14 mouse cellular contexts compared by ENCODE assay signal in the genomic region with DNA sequence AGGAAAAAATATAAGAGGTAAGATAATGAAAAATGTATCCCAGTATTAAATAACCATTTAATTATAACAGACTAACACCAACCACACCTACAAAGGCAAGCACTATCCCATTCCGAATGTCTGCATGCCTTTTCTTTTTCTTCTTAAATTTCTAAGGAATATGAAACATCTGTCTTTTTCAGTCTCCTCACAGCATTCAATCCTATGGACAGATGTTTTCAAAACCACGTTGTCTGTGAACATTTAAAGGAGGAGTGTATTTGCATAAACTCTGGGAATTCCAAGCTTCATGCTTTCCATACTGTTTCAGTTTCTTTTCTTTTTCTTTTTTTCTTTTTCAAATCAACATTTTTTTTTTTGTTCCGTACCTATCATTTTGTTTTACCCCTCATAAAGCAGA.
DNase-seq lines count a peak whose midpoint lies in the region; ATAC-seq and TF ChIP-seq lines count a peak whose summit lies in the region.
"Had no signal": no experiment of that assay in that cellular context is flagged by ENCODE, and none has a peak within 500 bp of the region (broad histone marks: within the 10 kb centered on the region; RNA-seq: fewer than 3 reads in every experiment).

No protein-coding gene starts in this region.

- H3K9me3 ChIP-seq in heart, embryonic 11.5 days (replicated peaks; ENCODE audit: control insufficient read depth, low read length): no peaks in the 10 kb centered on the region
- no peaks in the 10 kb centered on the region for H3K9me3 ChIP-seq in lung, postnatal 0 days (ENCODE audit: low read length)
- H3K9me3 ChIP-seq in hindbrain, embryonic 14.5 days (ENCODE audit: control insufficient read depth, low read length): no peaks in the 10 kb centered on the region
- H3K9me3 ChIP-seq: liver, embryonic 15.5 days; megakaryocyte, embryonic 14.5 days had no signal

- no peak for TF ChIP-seq POLR2A in myocyte (IDR thresholded peaks at IDR 0.05; ENCODE audit: insufficient read length, low read depth)

- no peak overlapping the region for H3K27ac ChIP-seq in heart, embryonic 11.5 days (ENCODE audit: low read depth, low read length)
- H3K27ac ChIP-seq in lung, postnatal 0 days (ENCODE audit: low read length): no peak overlapping the region
- H3K27ac ChIP-seq in hindbrain, embryonic 14.5 days: no peak overlapping the region
- H3K27ac ChIP-seq: liver, embryonic 15.5 days had no signal

- no peak overlapping the region for H3ac ChIP-seq in myocyte (ENCODE audit: control insufficient read depth, insufficient read length)

- H3K79me2 ChIP-seq in myocyte (ENCODE audit: control insufficient read depth, insufficient read depth): no peaks in the 10 kb centered on the region

- ATAC-seq in heart, embryonic 11.5 days (replicated peaks; ENCODE audit: insufficient number of reproducible peaks, low FRiP score, low TSS enrichment): no peak
- ATAC-seq in lung, postnatal 0 days: no peak
- no peak for ATAC-seq in hindbrain, embryonic 14.5 days (ENCODE audit: low FRiP score)

- no peak for TF ChIP-seq CTCF in lung, postnatal 0 days (IDR thresholded peaks at IDR 0.05)

- H3K4me2 ChIP-seq in heart, embryonic 11.5 days: peak overlapping the region; percentile 8; the same call in 1 of the 2 replicates
- H3K4me2 ChIP-seq in lung, postnatal 0 days (replicated peaks; ENCODE audit: low read depth, low read length): peak overlapping the region; percentile 27; the same call in 1 of the 2 replicates
- H3K4me2 ChIP-seq in hindbrain, embryonic 14.5 days (replicated peaks): peak overlapping the region; percentile 19; the same call in 1 of the 2 replicates
- H3K4me2 ChIP-seq in myocyte (ENCODE audit: low read depth): peak overlapping the region; percentile 56
- H3K4me2 ChIP-seq: liver, embryonic 15.5 days had no signal

- no peak for TF ChIP-seq EP300 in lung, postnatal 0 days (IDR thresholded peaks at IDR 0.05)

- H3K36me3 ChIP-seq in heart, embryonic 11.5 days (ENCODE audit: control insufficient read depth, insufficient read depth, low read length): no peaks in the 10 kb centered on the region
- no peaks in the 10 kb centered on the region for H3K36me3 ChIP-seq in lung, postnatal 0 days (ENCODE audit: insufficient read depth, low read length)
- no peaks in the 10 kb centered on the region for H3K36me3 ChIP-seq in hindbrain, embryonic 14.5 days (replicated peaks; ENCODE audit: control insufficient read depth, insufficient read depth)
- H3K36me3 ChIP-seq in myocyte (ENCODE audit: control insufficient read depth, insufficient read depth): no peaks in the 10 kb centered on the region
- H3K36me3 ChIP-seq: liver, embryonic 15.5 days had no signal

- H3K27me3 ChIP-seq in heart, embryonic 11.5 days (ENCODE audit: control insufficient read depth, insufficient read depth, low read length): no peaks in the 10 kb centered on the region
- no peaks in the 10 kb centered on the region for H3K27me3 ChIP-seq in lung, postnatal 0 days (replicated peaks; ENCODE audit: insufficient read depth, low read length)
- H3K27me3 ChIP-seq in hindbrain, embryonic 14.5 days (ENCODE audit: control insufficient read depth, insufficient read depth, low read length): no peaks in the 10 kb centered on the region
- no peaks in the 10 kb centered on the region for H3K27me3 ChIP-seq in myocyte (ENCODE audit: control insufficient read depth, insufficient read depth, insufficient read length)
- H3K27me3 ChIP-seq: liver, embryonic 15.5 days; megakaryocyte, embryonic 14.5 days had no signal

- H3K4me3 ChIP-seq in heart, embryonic 11.5 days (ENCODE audit: low read depth, low read length): no peak overlapping the region
- no peak overlapping the region for H3K4me3 ChIP-seq in lung, postnatal 0 days (ENCODE audit: low read depth, low read length)
- no peak overlapping the region for H3K4me3 ChIP-seq in hindbrain, embryonic 14.5 days (replicated peaks; ENCODE audit: low read length)
- no peak overlapping the region for H3K4me3 ChIP-seq in myocyte
- H3K4me3 ChIP-seq: liver, embryonic 15.5 days; megakaryocyte, embryonic 14.5 days had no signal

- H3K4me1 ChIP-seq in heart, embryonic 11.5 days (ENCODE audit: control insufficient read depth, insufficient read depth, low read length): peaks cover 4% of the 10 kb centered on the region; the same call in 1 of the 2 replicates
- no peaks in the 10 kb centered on the region for H3K4me1 ChIP-seq in lung, postnatal 0 days (ENCODE audit: insufficient read depth, low read depth, low read length)
- H3K4me1 ChIP-seq in hindbrain, embryonic 14.5 days (replicated peaks; ENCODE audit: control insufficient read depth, insufficient read depth, low read length): 0 out of 2 replicates have a peak, but pooled peaks cover 8% of the 10 kb centered on the region
- H3K4me1 ChIP-seq: liver, embryonic 15.5 days; megakaryocyte, embryonic 14.5 days had no signal

- no peak overlapping the region for H3K9ac ChIP-seq in heart, embryonic 11.5 days (ENCODE audit: low read depth, low read length)
- H3K9ac ChIP-seq in lung, postnatal 0 days (replicated peaks; ENCODE audit: low read depth): no peak overlapping the region
- H3K9ac ChIP-seq in hindbrain, embryonic 14.5 days: no peak overlapping the region
- H3K9ac ChIP-seq: liver, embryonic 15.5 days had no signal

- 65% methylated on average over 3 of the region's 3 CpGs for WGBS in heart, embryonic 11.5 days (ENCODE audit: insufficient replicate concordance)
- WGBS in lung, postnatal 0 days: 41% methylated on average over 3 of the region's 3 CpGs
- 20% methylated on average over 3 of the region's 3 CpGs for WGBS in hindbrain, embryonic 14.5 days

- no peak for DNase-seq in heart, adult 18-20 months
- DNase-seq in lung, postnatal 0 days (ENCODE audit: low spot score): no peak
- DNase-seq in lung, postnatal 14 days: no peak
- no peak for DNase-seq in hindbrain, embryonic 14.5 days (ENCODE audit: low spot score)
- no peak for DNase-seq in embryo, embryonic 11 days
- DNase-seq in urinary bladder, adult 2 months (ENCODE audit: low spot score): no peak
- DNase-seq: adrenal gland, postnatal 14 days; gastrocnemius, postnatal 14 days; right cerebral cortex, postnatal 25 days; thymus, postnatal 14 days had no signal

TF ChIP-seq in myocyte, 11 proteins besides CTCF, POLR2A, EP300 and RAD21:
- TF ChIP-seq TCF12 (IDR thresholded peaks at IDR 0.05; ENCODE audit: insufficient read depth, poor library complexity, severe bottlenecking) (no peak), CEBPB (IDR thresholded peaks at IDR 0.05; ENCODE audit: insufficient read depth, poor library complexity, severe bottlenecking) (no peak), REST (IDR thresholded peaks at IDR 0.05; ENCODE audit: insufficient read depth, insufficient read length) (no peak), SRF (IDR thresholded peaks at IDR 0.05; ENCODE audit: control insufficient read depth, insufficient read length, low read depth) (no peak), POLR2AphosphoS2 (IDR thresholded peaks at IDR 0.05; ENCODE audit: insufficient read length, low read depth) (no peak), MYOG (IDR thresholded peaks at IDR 0.05; ENCODE audit: control insufficient read depth in 1 of 3, insufficient read depth in 1 of 3, insufficient read length in 2 of 3, low read depth in 2 of 3) (no peak), TCF3 (IDR thresholded peaks at IDR 0.05; ENCODE audit: insufficient read length, low read depth) (no peak), E2F4 (IDR thresholded peaks at IDR 0.05; ENCODE audit: insufficient read depth) (no peak), MYOD1 (IDR thresholded peaks at IDR 0.05; ENCODE audit: control insufficient read depth in 1 of 3, insufficient read length in 2 of 3, low read depth in 2 of 3) (no peak), MAX (IDR thresholded peaks at IDR 0.05; ENCODE audit: low read depth) (no peak), USF1 (IDR thresholded peaks at IDR 0.05; ENCODE audit: low read depth) (no peak)
